Comparison of ENCODE assay signal across 8 mouse cellular contexts in genomic region chr15:78802776-78803391, GRCm38 (mm10). TPM values are rescaled to one million over a fixed set of nuclear protein-coding genes. Genes with fewer than 3 reads are reported as not detected.
DNase-seq lines count a peak whose midpoint lies in the region; ATAC-seq and TF ChIP-seq lines count a peak whose summit lies in the region.

TSS of gene Card10 (minus strand) at chr15:78803042.

- H3K27me3 ChIP-seq in G1E (ENCODE audit: insufficient read depth, low read length) = peaks cover 10% of the 10 kb centered on the region; the same call in 1 of the 2 replicates
- no peaks in the 10 kb centered on the region for H3K27me3 ChIP-seq in intestine, embryonic 16.5 days (replicated peaks; ENCODE audit: control insufficient read depth, insufficient read depth, low read length)
- H3K27me3 ChIP-seq in liver, postnatal 0 days (ENCODE audit: insufficient read depth, low read length) = peaks cover 24% of the 10 kb centered on the region; the same call in 1 of the 2 replicates
- H3K27me3 ChIP-seq in neural tube, embryonic 12.5 days (replicated peaks) = peaks cover 54% of the 10 kb centered on the region

- H3K4me3 ChIP-seq in G1E (ENCODE audit: low read depth, low read length) = 0 out of 2 replicates have a peak within 1 kb of the TSS, but pooled peaks have one; percentile 4
- H3K4me3 ChIP-seq in bone marrow, adult 2 months (replicated peaks; ENCODE audit: control insufficient read depth, low read depth, low read length) = peak within 1 kb of the TSS; percentile 74
- H3K4me3 ChIP-seq in intestine, embryonic 16.5 days (ENCODE audit: low read length) = peak within 1 kb of the TSS; percentile 75
- peak within 1 kb of the TSS; percentile 66 for H3K4me3 ChIP-seq in liver, postnatal 0 days (ENCODE audit: low read depth, low read length)
- H3K4me3 ChIP-seq in neural tube, embryonic 12.5 days = peak within 1 kb of the TSS; percentile 49

- H3K36me3 ChIP-seq in G1E (replicated peaks) = no peaks in the 10 kb centered on the region
- H3K36me3 ChIP-seq in intestine, embryonic 16.5 days (ENCODE audit: control insufficient read depth, insufficient read depth, low read length) = no peaks in the 10 kb centered on the region
- peaks cover 4% of the 10 kb centered on the region; the same call in 1 of the 2 replicates for H3K36me3 ChIP-seq in liver, postnatal 0 days (replicated peaks; ENCODE audit: insufficient read depth, low read length)
- H3K36me3 ChIP-seq in neural tube, embryonic 12.5 days = no peaks in the 10 kb centered on the region

- TF ChIP-seq CTCF in G1E (IDR thresholded peaks at IDR 0.05; ENCODE audit: low read depth, low read length) = no peak
- TF ChIP-seq CTCF in bone marrow, adult 2 months (IDR thresholded peaks at IDR 0.05; ENCODE audit: control insufficient read depth, insufficient read depth, low read length) = no peak
- no peak for TF ChIP-seq CTCF in liver, postnatal 0 days (IDR thresholded peaks at IDR 0.05; ENCODE audit: low read depth)

- peak; percentile 63; the same call in 1 of the 2 replicates for TF ChIP-seq POLR2A in bone marrow, adult 2 months (IDR thresholded peaks at IDR 0.05; ENCODE audit: borderline replicate concordance, control insufficient read depth, low read depth, low read length)

- ATAC-seq in G1E (ENCODE audit: extremely low read depth, insufficient number of reproducible peaks, low FRiP score, poor library complexity, severe bottlenecking) = no peak
- peak; percentile 74 for ATAC-seq in intestine, embryonic 16.5 days
- peak; percentile 77 for ATAC-seq in liver, postnatal 0 days
- no peak for ATAC-seq in neural tube, embryonic 12.5 days (ENCODE audit: low FRiP score, low read depth)

- no peaks in the 10 kb centered on the region for H3K4me1 ChIP-seq in G1E (ENCODE audit: insufficient read depth, low read depth, low read length)
- peaks cover 5% of the 10 kb centered on the region; the same call in 1 of the 2 replicates for H3K4me1 ChIP-seq in bone marrow, adult 2 months (ENCODE audit: control insufficient read depth, insufficient read depth, low read length)
- peaks cover 29% of the 10 kb centered on the region for H3K4me1 ChIP-seq in intestine, embryonic 16.5 days (ENCODE audit: control insufficient read depth, insufficient read depth, low read length)
- peaks cover 18% of the 10 kb centered on the region for H3K4me1 ChIP-seq in liver, postnatal 0 days (ENCODE audit: insufficient read depth)
- peaks cover 22% of the 10 kb centered on the region for H3K4me1 ChIP-seq in neural tube, embryonic 12.5 days

- 3% methylated on average over 70 of the region's 70 CpGs for WGBS in bone marrow, adult 2 months
- 1% methylated on average over 66 of the region's 70 CpGs for WGBS in intestine, embryonic 16.5 days
- 2% methylated on average over 49 of the region's 70 CpGs for WGBS in liver, postnatal 0 days (ENCODE audit: insufficient replicate concordance)
- WGBS in neural tube, embryonic 12.5 days = 1% methylated on average over 66 of the region's 70 CpGs

- H3K4me2 ChIP-seq in intestine, embryonic 16.5 days (ENCODE audit: low read depth, low read length) = peak within 1 kb of the TSS; percentile 97
- H3K4me2 ChIP-seq in liver, postnatal 0 days (ENCODE audit: low read depth, low read length) = peak within 1 kb of the TSS; percentile 90
- peak within 1 kb of the TSS; percentile 81 for H3K4me2 ChIP-seq in neural tube, embryonic 12.5 days (replicated peaks)

- H3K9me3 ChIP-seq in G1E (replicated peaks) = peaks cover 10% of the 10 kb centered on the region
- no peaks in the 10 kb centered on the region for H3K9me3 ChIP-seq in intestine, embryonic 16.5 days (ENCODE audit: control insufficient read depth, low read length)
- H3K9me3 ChIP-seq in liver, postnatal 0 days (ENCODE audit: low read length) = no peaks in the 10 kb centered on the region
- H3K9me3 ChIP-seq in neural tube, embryonic 12.5 days = no peaks in the 10 kb centered on the region

- no peak for DNase-seq in G1E (ENCODE audit: low spot score)
- DNase-seq in heart, adult 11 months = peak; percentile 98
- peak; percentile 73 for DNase-seq in liver, postnatal 0 days
- DNase-seq in cerebellum, postnatal 36 days = no peak
- DNase-seq in frontal cortex, postnatal 25 days (ENCODE audit: low spot score in 2 of 2) = no peak

- H3K27ac ChIP-seq in bone marrow, adult 2 months (ENCODE audit: control insufficient read depth, insufficient read depth, low read depth, low read length, poor library complexity) = peak within 1 kb of the TSS; percentile 91
- H3K27ac ChIP-seq in intestine, embryonic 16.5 days (ENCODE audit: low read length) = peak within 1 kb of the TSS; percentile 93
- H3K27ac ChIP-seq in liver, postnatal 0 days (ENCODE audit: low read depth) = peak within 1 kb of the TSS; percentile 85
- H3K27ac ChIP-seq in neural tube, embryonic 12.5 days = no peak within 1 kb of the TSS

- TF ChIP-seq EP300 in liver, postnatal 0 days (IDR thresholded peaks at IDR 0.05; ENCODE audit: low read depth) = no peak

- peak within 1 kb of the TSS; percentile 80 for H3K9ac ChIP-seq in intestine, embryonic 16.5 days (ENCODE audit: low read depth, low read length)
- peak within 1 kb of the TSS; percentile 69 for H3K9ac ChIP-seq in liver, postnatal 0 days (replicated peaks)
- peak within 1 kb of the TSS; percentile 56 for H3K9ac ChIP-seq in neural tube, embryonic 12.5 days

RNA-seq across cellular contexts. Expression of gene Card10, which starts in this region (rescaled TPM):
- total RNA-seq in G1E (2014; fragmentation: Nextera tagmentation) (not detected in 2 replicates), G1E (2017) (not detected in 2 replicates)
- polyA plus RNA-seq in G1E (2012) = not detected in 2 replicates
- polyA plus RNA-seq in bone marrow, adult 2 months (2011; ENCODE audit: insufficient read depth, insufficient read length, low replicate concordance, missing spikeins) = 11.3 and 20.8 TPM in 2 replicates
- polyA plus RNA-seq in intestine, embryonic 16.5 days (2015; fragmentation: Nextera tagmentation; extraction: Ambion mirVana) = 5.2 and 6.1 TPM in 2 replicates
- 1.5 and 1.8 TPM in 2 replicates for polyA plus RNA-seq in liver, postnatal 0 days (2015; fragmentation: Nextera tagmentation; extraction: Ambion mirVana)
- polyA plus RNA-seq in neural tube, embryonic 12.5 days (2016; fragmentation: Nextera tagmentation; extraction: Ambion mirVana) = 2.8 and 3.4 TPM in 2 replicates

Comparison
In these comparisons a context has a peak if more than half of its experiments do, and no peak if none do; other contexts are left out.
1. ATAC-seq: peak in intestine, embryonic 16.5 days (single experiment) and liver, postnatal 0 days (single experiment); none in G1E (single experiment) and neural tube, embryonic 12.5 days (single experiment).
2. DNase-seq: peak in heart, adult 11 months (single experiment) and liver, postnatal 0 days (single experiment); none in G1E (single experiment), cerebellum, postnatal 36 days (0 of 2) and frontal cortex, postnatal 25 days (0 of 2).
3. H3K4me3 ChIP-seq: peak in every context shown above with its lines; median percentile 75 in intestine, embryonic 16.5 days; 74 in bone marrow, adult 2 months; 66 in liver, postnatal 0 days; 49 in neural tube, embryonic 12.5 days; 4 in G1E.
4. Peak in every context shown above with its lines, with median percentiles within 50 percentile points of each other: H3K4me2 ChIP-seq and H3K9ac ChIP-seq.